Mouse (Mus musculus) thymus, postnatal 36 days (tissue): Measurements from ENCODE around the gene Mvk.

Experiments used
- DNase-seq, 2 experiments: peaks; one replicate each; pipeline ENCODE4 v3.0.0; 2022; ENCODE audit warnings: mixed read lengths in 2 of 2

The Mvk gene

GRCm38 (mm10) chr5:114461238-114461637, 17.2 kb downstream of the Mvk start:
- DNase-seq, result peak; percentile 84 to 87

- no peak for DNase-seq
Measured at GRCm38 (mm10) chr5:114462067-114463040, 18.3 kb downstream of the Mvk start.

GRCm38 (mm10) chr5:114464561-114464960, 20.5 kb downstream of the Mvk start:
- no peak for DNase-seq

GRCm38 (mm10) chr5:114465641-114466040, 21.6 kb downstream of the Mvk start:
- peak; percentile 35 to 62 for DNase-seq

GRCm38 (mm10) chr5:114467019-114467418, 22.9 kb downstream of the Mvk start:
- no peak for DNase-seq

GRCm38 (mm10) chr5:114467430-114467829, 23.4 kb downstream of the Mvk start:
- no peak for DNase-seq

- no peak for DNase-seq
Measured at GRCm38 (mm10) chr5:114468007-114468406, 23.9 kb downstream of the Mvk start.

GRCm38 (mm10) chr5:114470359-114470758, 26.3 kb downstream of the Mvk start:
- DNase-seq, result no peak

GRCm38 (mm10) chr5:114474741-114475491, 30.8 kb downstream of the Mvk start:
- DNase-seq, result no peak

- no peak for DNase-seq
Measured at GRCm38 (mm10) chr5:114478267-114478666, 34.2 kb downstream of the Mvk start.

GRCm38 (mm10) chr5:114482587-114483011, 38.5 kb downstream of the Mvk start:
- DNase-seq, result peak; percentile 38 to 53

- no peak for DNase-seq
Measured at GRCm38 (mm10) chr5:114485685-114486084, 41.6 kb downstream of the Mvk start.

- no peak for DNase-seq
Measured at GRCm38 (mm10) chr5:114489570-114489969, 45.5 kb downstream of the Mvk start.

GRCm38 (mm10) chr5:114490241-114490640, 46.2 kb downstream of the Mvk start:
- DNase-seq, result no peak

GRCm38 (mm10) chr5:114494761-114495160, 50.7 kb downstream of the Mvk start:
- DNase-seq, result no peak

GRCm38 (mm10) chr5:114501252-114501651, 57.2 kb downstream of the Mvk start:
- no peak for DNase-seq

GRCm38 (mm10) chr5:114504826-114505225, 60.8 kb downstream of the Mvk start:
- peak in 1 of 2 experiments; percentile 56 for DNase-seq

- peak; percentile 60 to 72 for DNase-seq
Measured at GRCm38 (mm10) chr5:114505260-114506085, 61.4 kb downstream of the Mvk start.

- DNase-seq, result no peak
Measured at GRCm38 (mm10) chr5:114507394-114507793, 63.3 kb downstream of the Mvk start.

GRCm38 (mm10) chr5:114507964-114508363, 63.9 kb downstream of the Mvk start:
- no peak for DNase-seq

GRCm38 (mm10) chr5:114509461-114509860, 65.4 kb downstream of the Mvk start:
- no peak for DNase-seq
